Mouse (Mus musculus) ZHBTc4 (cell line): Measurements from ENCODE around the gene Cenpk.
"Not testable (repeated sequence)": the region's sequence is repeated elsewhere in the genome, so short reads cannot be mapped to it uniquely, and the experiment has no call there.

ENCODE experiments used
- DNase-seq: peaks from one replicate; pipeline ENCODE4 v3.0.0-alpha.2; 2011; ENCODE audit warnings: low read depth, low spot score

Cenpk gene

GRCm38 (mm10) chr13:104228384-104229066 is at the start of gene Cenpk, which contains the start of gene Ppwd1:
TSS of gene Cenpk (plus strand) at chr13:104228611.
TSS of gene Ppwd1 (minus strand) at chr13:104228843.
- DNase-seq = peak; percentile 98

DNA sequence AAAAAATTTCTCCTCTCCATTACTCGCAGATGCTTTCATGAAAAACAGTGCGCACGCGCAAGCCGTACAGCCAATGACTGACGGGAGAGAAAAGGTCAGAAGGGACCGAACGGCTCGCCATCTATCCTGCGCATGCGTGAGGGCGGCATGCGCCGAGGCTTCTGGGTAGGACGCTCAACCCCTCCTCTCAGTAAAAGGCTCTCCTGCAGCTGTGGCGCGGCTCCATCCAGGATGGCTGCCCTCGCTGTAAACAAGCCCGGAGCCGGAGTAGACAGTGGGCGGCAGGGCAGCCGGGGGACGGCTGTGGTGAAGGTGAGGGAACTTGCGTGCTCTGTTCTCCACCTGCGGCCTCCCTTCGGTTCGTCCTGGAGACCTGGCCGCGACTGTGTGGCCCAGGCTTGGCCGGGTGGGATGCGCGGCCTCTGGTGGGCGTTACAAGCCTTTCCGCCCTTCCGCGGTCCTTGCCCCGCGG is 49.7 kb upstream of the Cenpk start, which contains the start of gene Trim23:
Gene Trim23 (plus strand): TSS at position 148 of the 472 bp plus-strand sequence.
- DNase-seq = peak; percentile 99

GRCm38 (mm10) chr13:104179176-104179888 is 49.1 kb upstream of the Cenpk start:
- DNase-seq = no peak

GRCm38 (mm10) chr13:104187357-104187756 is 41.1 kb upstream of the Cenpk start:
- DNase-seq = no peak

GRCm38 (mm10) chr13:104195891-104196290 is 32.5 kb upstream of the Cenpk start:
- DNase-seq = not testable (repeated sequence)

GRCm38 (mm10) chr13:104204313-104204712 is 24.1 kb upstream of the Cenpk start:
- no peak for DNase-seq

- no peak for DNase-seq
Observed at GRCm38 (mm10) chr13:104227478-104227877, 933 bp upstream of the Cenpk start.

- no peak for DNase-seq
Observed at GRCm38 (mm10) chr13:104229181-104229580, 770 bp downstream of the Cenpk start.

- no peak for DNase-seq
Observed at GRCm38 (mm10) chr13:104258997-104259396, 30.6 kb downstream of the Cenpk start.

GRCm38 (mm10) chr13:104285031-104285431 is 56.6 kb downstream of the Cenpk start:
- peak; percentile 6 for DNase-seq

- DNase-seq = no peak
Observed at GRCm38 (mm10) chr13:104285737-104286311, 57.4 kb downstream of the Cenpk start.

DNA sequence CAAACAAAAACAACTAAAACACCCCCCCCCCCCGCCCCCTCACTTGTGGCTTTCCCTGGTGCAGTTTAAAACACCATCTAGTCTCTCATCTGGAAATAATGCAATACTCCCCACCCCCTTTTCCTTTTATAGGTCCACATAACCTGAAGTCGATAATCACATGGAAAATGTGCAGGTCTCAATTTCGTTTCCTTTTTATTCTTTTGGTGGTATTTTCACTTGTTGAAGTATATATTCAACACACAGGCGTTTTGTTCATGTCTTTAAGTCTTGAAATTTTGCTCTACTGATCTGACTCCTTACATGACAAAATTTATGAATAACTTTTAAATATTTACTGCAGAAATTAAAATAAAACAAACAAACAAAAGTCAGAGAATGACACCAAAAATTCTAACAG is 57.9 kb downstream of the Cenpk start:
- no peak for DNase-seq

GRCm38 (mm10) chr13:104286897-104287309 is 58.5 kb downstream of the Cenpk start:
- DNase-seq = peak; percentile 66

- DNase-seq = no peak
Observed at GRCm38 (mm10) chr13:104287366-104288225, 59.2 kb downstream of the Cenpk start, which contains the start of gene Adamts6. TSS of gene Adamts6 (plus strand) at chr13:104287835.

- no peak for DNase-seq
Observed at GRCm38 (mm10) chr13:104288226-104288859, 59.9 kb downstream of the Cenpk start.

DNA sequence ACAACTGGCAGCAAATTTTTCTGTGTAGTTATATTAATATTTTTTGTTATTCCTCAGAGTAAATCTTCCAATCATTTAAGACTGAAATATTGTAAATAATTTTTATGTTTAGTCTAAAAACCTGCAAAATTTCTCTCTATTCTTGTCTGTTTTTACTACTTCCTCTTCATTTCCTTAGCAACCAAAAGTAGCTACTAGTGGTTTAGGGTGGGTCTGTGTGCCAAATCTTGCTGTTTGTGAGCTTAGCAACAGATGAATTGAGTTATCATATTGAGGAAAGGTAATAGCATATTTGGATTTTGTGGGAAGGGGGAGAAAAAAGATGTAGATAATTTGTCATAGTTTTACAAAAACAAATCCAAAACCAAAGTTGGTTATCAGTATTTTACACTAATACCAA is 60.8 kb downstream of the Cenpk start:
- no peak for DNase-seq

- no peak for DNase-seq
Observed at GRCm38 (mm10) chr13:104295472-104295871, 67.1 kb downstream of the Cenpk start.
